Mouse (Mus musculus) brain, embryonic 14.5 days (tissue): Measurements from ENCODE around the gene Sipa1l1.

ENCODE experiments used
- CTCF ChIP-seq: fragments of 200-500 bp; IDR thresholded peaks from 2 replicates; pipeline ENCODE4 v1.5.1; 2012; ENCODE audit warnings: inconsistent platforms, mild to moderate bottlenecking, moderate library complexity, borderline replicate concordance; ENCODE audit not compliant: insufficient read depth, insufficient read length; ENCODE audit errors: extremely low read depth
- POLR2A ChIP-seq: fragments of 200-500 bp; IDR thresholded peaks from 2 replicates; pipeline ENCODE4 v1.6.1; 2012; ENCODE audit warnings: mild to moderate bottlenecking, inconsistent platforms, borderline replicate concordance; ENCODE audit not compliant: poor library complexity, insufficient read depth, insufficient read length, severe bottlenecking; ENCODE audit errors: extremely low read depth

GRCm38 (mm10) chr12:82446609-82447024, 277.5 kb downstream of the Sipa1l1 start:
- TF ChIP-seq CTCF (no peak), POLR2A (no peak)
